Mouse (Mus musculus): ENCODE measurements at regions not wholly inside any gene's neighbourhood (a gene's known extent, or its start where the extent isn't known, plus 50 kb on each side); places are given as distances from the start of the nearest gene placed in this dataset. TPM values are rescaled to one million over a fixed set of nuclear protein-coding genes. Genes with fewer than 3 reads are reported as not detected.

GRCm38 (mm10) chr10:24981763-24982162, 54.5 kb upstream of the Arg1 start:
- ATAC-seq: no peak
- Histone ChIP-seq H3K4me2 (replicated peaks) (no peak overlapping the region), H3K27ac (no peak overlapping the region), H3K36me3 (no peaks in the 10 kb centered on the region), H3K4me1 (replicated peaks) (no peaks in the 10 kb centered on the region), H3K9me3 (no peaks in the 10 kb centered on the region), H3K27me3 (no peaks in the 10 kb centered on the region), H3K4me3 (replicated peaks) (no peak overlapping the region), H3K9ac (replicated peaks) (no peak overlapping the region)
- WGBS: 81% methylated on average over 3 of the region's 3 CpGs

Small RNAs in the stretch of these regions (microRNA-seq; reads per million reads assigned to microRNA genes)
- gene Gm22566: not detected
